Mouse (Mus musculus) neural tube, embryonic 12.5 days (tissue): ENCODE results near the gene Olfr1425. TPM values are rescaled to one million over a fixed set of nuclear protein-coding genes. Genes with fewer than 3 reads are reported as not detected.
"Not testable (repeated sequence)": the region's sequence is repeated elsewhere in the genome, so short reads cannot be mapped to it uniquely, and the experiment has no call there.

Experiments
- ATAC-seq: fragments of 200-750 bp; cut with Nextera tagmentation; 2 replicates; pipeline ENCODE4 v1.8.0; 2017; ENCODE audit warnings: low read depth, mild to moderate bottlenecking, moderate TSS enrichment, moderate library complexity; ENCODE audit not compliant: low FRiP score
- H3K27ac ChIP-seq: fragments of 300-500 bp; sonication (generic); 2 replicates; pipeline ENCODE4 v1.5.1; 2016
- H3K27me3 ChIP-seq: fragments of 300-500 bp; sonication (generic); replicated peaks from 2 replicates; pipeline ENCODE4 v1.6.1; 2016; ENCODE audit warnings: mild to moderate bottlenecking
- H3K36me3 ChIP-seq: fragments of 300-500 bp; sonication (generic); 2 replicates; pipeline ENCODE4 v1.6.1; 2016; ENCODE audit warnings: mild to moderate bottlenecking
- H3K4me1 ChIP-seq: fragments of 300-500 bp; sonication (generic); 2 replicates; pipeline ENCODE4 v1.6.1; 2016
- H3K4me2 ChIP-seq: fragments of 300-500 bp; sonication (generic); replicated peaks from 2 replicates; pipeline ENCODE4 v1.6.1; 2016; ENCODE audit warnings: mild to moderate bottlenecking
- H3K4me3 ChIP-seq: fragments of 300-500 bp; sonication (generic); 2 replicates; pipeline ENCODE4 v1.5.1; 2016
- H3K9ac ChIP-seq: fragments of 300-500 bp; sonication (generic); 2 replicates; pipeline ENCODE4 v1.6.1; 2016; ENCODE audit warnings: mild to moderate bottlenecking
- H3K9me3 ChIP-seq: fragments of 300-500 bp; sonication (generic); 2 replicates; pipeline ENCODE4 v1.6.1; 2016; ENCODE audit warnings: mild to moderate bottlenecking
- WGBS: fragments of 180-500 bp; shearing (Covaris S2); methylation state at CpG from one replicate; pipeline ENCODE4 v1.1.7; 2016; 5-methylcytosine and 5-hydroxymethylcytosine counted together
- polyA plus RNA-seq: library from polyadenylated mRNA; unstranded; fragments of >200 nt; fragmentation: Nextera tagmentation; extraction: Ambion mirVana; gene quantifications from 2 replicates; pipeline ENCODE4 v1.2.1, GENCODE M21; 2016

The Olfr1425 gene
- polyA plus RNA-seq: not detected in 2 replicates

- H3K36me3 ChIP-seq, ATAC-seq, H3K4me3 ChIP-seq, H3K27me3 ChIP-seq, H3K4me2 ChIP-seq, H3K9me3 ChIP-seq, H3K27ac ChIP-seq, H3K4me1 ChIP-seq, H3K9ac ChIP-seq: not testable (repeated sequence)
- WGBS: 86% methylated on average over 4 of the region's 4 CpGs
Measured at GRCm38 (mm10) chr19:12077631-12078030, at the start of gene Olfr1425. TSS of gene Olfr1425 (minus strand) at chr19:12077731.

DNA sequence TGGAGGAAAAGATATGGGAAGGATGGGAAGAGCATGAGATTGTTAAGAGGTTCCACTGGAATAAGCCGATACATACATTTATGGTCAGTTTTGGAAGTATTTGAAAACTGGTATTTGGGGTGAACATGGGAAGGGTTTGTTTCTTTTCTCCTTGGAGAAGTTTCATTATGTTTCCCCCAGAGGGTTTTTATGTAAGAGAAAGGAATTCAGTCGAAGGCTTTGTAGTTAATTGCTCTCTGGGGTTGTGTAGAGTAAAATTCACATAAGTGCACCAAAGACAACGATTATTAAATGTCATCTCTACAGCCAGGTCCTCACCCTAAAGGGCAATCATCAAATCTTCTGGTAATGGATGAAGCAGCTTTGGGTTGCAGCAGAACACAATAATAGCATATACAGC, 45.6 kb upstream of the Olfr1425 start, which contains the start of gene Olfr76:
Gene Olfr76 (minus strand): TSS at position 101 of the 400 bp plus-strand sequence.
- Histone ChIP-seq H3K36me3 (no peaks in the 10 kb centered on the region), H3K4me2 (no peak within 1 kb of the TSS), H3K4me1 (no peaks in the 10 kb centered on the region), H3K9me3 (no peaks in the 10 kb centered on the region), H3K27ac (no peak within 1 kb of the TSS), H3K4me3 (no peak within 1 kb of the TSS), H3K27me3 (no peaks in the 10 kb centered on the region), H3K9ac (no peak within 1 kb of the TSS)
- 75% methylated on average over 3 of the region's 3 CpGs for WGBS
- no peak for ATAC-seq

GRCm38 (mm10) chr19:12116464-12116863, 38.9 kb upstream of the Olfr1425 start:
- 92% methylated on average over 3 of the region's 3 CpGs for WGBS
- Histone ChIP-seq H3K9me3 (no peaks in the 10 kb centered on the region), H3K4me2 (no peak overlapping the region), H3K9ac (no peak overlapping the region), H3K27ac (no peak overlapping the region), H3K4me3 (no peak overlapping the region), H3K27me3 (no peaks in the 10 kb centered on the region), H3K4me1 (no peaks in the 10 kb centered on the region), H3K36me3 (no peaks in the 10 kb centered on the region)
- no peak for ATAC-seq

DNA sequence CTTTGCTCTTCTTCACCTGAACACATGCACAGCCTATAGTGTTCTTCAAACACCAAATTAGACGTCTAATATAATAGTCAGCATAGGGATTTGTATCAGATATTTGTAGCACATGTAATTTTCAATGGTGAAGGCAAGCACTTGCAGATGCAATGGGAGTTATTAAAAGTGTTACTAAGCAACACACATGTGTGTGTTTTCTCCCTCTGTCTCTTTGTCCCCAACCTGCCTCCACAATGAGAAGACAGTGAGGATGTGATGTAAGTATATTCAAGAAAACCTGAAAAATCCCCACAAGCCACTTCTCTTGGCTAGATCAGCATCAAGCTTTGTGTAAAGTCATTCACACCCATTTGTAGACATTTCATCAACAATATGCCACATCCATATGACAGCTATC, 38.3 kb upstream of the Olfr1425 start, which contains the start of gene Olfr1428:
Gene Olfr1428 (minus strand): TSS at position 101 of the 400 bp plus-strand sequence.
- Histone ChIP-seq H3K4me2 (no peak within 1 kb of the TSS), H3K9me3 (no peaks in the 10 kb centered on the region), H3K27ac (no peak within 1 kb of the TSS), H3K9ac (no peak within 1 kb of the TSS), H3K4me1 (no peaks in the 10 kb centered on the region), H3K4me3 (no peak within 1 kb of the TSS), H3K36me3 (no peaks in the 10 kb centered on the region), H3K27me3 (no peaks in the 10 kb centered on the region)
- WGBS: 90% methylated on average over 1 of the region's 1 CpGs
- ATAC-seq: no peak

DNA sequence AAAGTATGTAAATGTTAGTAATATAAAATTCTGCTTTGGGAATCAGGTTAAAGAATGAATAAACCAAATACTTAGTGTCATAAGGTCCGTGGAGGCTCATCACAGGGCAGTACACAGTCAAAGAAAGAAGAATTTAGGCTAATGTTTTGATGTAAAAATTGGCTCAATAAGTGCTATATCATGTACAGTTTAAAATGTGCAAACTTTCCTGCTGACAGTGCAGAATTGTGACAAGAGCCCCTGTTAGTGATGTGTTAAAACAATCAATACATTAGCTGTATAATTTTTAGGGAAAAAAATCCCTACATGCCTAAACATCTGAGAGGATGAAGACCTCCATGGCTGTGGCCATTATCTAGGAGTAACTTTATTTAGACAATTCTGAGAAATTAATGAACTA, 36.3 kb upstream of the Olfr1425 start:
- Histone ChIP-seq H3K4me1 (no peaks in the 10 kb centered on the region), H3K4me2 (no peak overlapping the region), H3K27me3 (no peaks in the 10 kb centered on the region), H3K36me3 (no peaks in the 10 kb centered on the region), H3K9ac (no peak overlapping the region), H3K9me3 (no peaks in the 10 kb centered on the region), H3K4me3 (no peak overlapping the region), H3K27ac (no peak overlapping the region)
- WGBS: 77% methylated on average over 1 of the region's 1 CpGs
- ATAC-seq: no peak

DNA sequence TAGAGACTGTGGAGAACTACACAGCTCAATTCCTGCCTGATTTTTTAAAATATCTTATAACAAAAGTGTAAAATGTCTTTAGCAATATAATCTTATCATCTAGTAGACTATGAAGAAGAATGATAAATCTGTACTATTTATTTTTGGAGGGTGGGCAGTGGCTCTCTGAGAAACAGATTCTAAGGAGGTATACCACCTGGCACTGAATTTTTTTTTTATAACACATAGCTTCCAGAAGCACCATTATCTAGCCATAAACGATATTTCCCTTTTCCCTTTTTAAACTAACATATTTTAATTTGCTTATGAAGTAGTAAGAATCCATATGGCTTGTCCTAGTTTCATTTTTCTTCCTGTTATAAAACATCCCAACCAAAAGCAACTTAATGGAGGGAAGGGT, 27.0 kb upstream of the Olfr1425 start:
- ATAC-seq: no peak
- Histone ChIP-seq H3K4me2 (no peak overlapping the region), H3K27me3 (no peaks in the 10 kb centered on the region), H3K9me3 (no peaks in the 10 kb centered on the region), H3K27ac (no peak overlapping the region), H3K36me3 (no peaks in the 10 kb centered on the region), H3K9ac (no peak overlapping the region), H3K4me3 (no peak overlapping the region), H3K4me1 (no peaks in the 10 kb centered on the region)
- WGBS: 55% methylated on average over 1 of the region's 1 CpGs

GRCm38 (mm10) chr19:12103234-12103633, 25.7 kb upstream of the Olfr1425 start, which contains the start of gene Olfr1427:
TSS of gene Olfr1427 (minus strand) at chr19:12103334.
- Histone ChIP-seq H3K27ac (no peak within 1 kb of the TSS), H3K9me3 (no peaks in the 10 kb centered on the region), H3K4me3 (no peak within 1 kb of the TSS)

DNA sequence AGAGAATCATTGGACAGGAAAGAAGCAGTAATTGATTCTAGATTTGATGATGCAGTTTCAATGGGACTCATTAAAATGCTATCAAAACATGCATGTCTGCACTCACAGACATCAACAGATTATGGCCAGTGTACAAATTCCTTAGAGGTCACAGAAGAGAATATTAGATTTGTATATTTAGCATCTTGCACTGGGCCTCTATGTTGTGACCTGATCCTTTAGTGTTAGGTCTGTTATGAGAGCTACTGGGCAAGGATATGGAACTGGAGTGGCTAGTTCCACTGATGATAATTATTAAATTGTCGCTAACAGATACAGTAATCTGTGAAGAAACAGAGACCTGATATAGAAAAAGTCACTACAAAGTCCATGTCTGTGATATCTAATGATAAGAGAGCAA, 14.4 kb upstream of the Olfr1425 start, which contains the start of gene Olfr1426:
Gene Olfr1426 (minus strand): TSS at position 101 of the 400 bp plus-strand sequence.
- no peak for ATAC-seq
- WGBS: 84% methylated on average over 1 of the region's 1 CpGs

More at GRCm38 (mm10) chr19:12103234-12103633, 25.7 kb upstream of the Olfr1425 start, which contains the start of gene Olfr1427:
- no peak within 1 kb of the TSS for H3K9ac ChIP-seq
- no peak within 1 kb of the TSS for H3K4me2 ChIP-seq
- ATAC-seq: no peak
- H3K36me3 ChIP-seq: no peaks in the 10 kb centered on the region
- no peaks in the 10 kb centered on the region for H3K4me1 ChIP-seq
- no peaks in the 10 kb centered on the region for H3K27me3 ChIP-seq
- WGBS: 94% methylated on average over 2 of the region's 2 CpGs

DNA sequence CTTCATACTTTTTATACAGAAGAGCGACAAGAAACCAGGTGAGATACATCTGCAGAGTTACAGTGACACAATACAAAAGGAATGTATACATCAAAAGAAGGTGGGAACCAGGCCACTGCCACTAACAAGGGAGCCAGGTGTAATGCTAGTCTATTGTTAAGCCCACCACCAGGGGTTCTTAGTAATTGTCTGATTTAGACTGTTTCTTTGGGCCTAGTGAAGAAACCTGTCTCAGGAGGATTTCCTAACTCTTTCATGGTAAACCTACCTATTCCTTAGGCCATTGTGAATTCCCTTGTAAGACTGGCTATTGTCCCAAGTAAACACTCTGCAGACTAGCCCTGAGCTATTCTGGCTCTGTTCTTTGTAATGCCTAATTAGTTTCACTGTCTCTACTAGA, 8.0 kb downstream of the Olfr1425 start:
- not testable (repeated sequence) for H3K4me2 ChIP-seq, H3K4me3 ChIP-seq, H3K27ac ChIP-seq, H3K27me3 ChIP-seq, H3K9me3 ChIP-seq, H3K36me3 ChIP-seq, H3K4me1 ChIP-seq, ATAC-seq, H3K9ac ChIP-seq
- WGBS: 88% methylated on average over 1 of the region's 1 CpGs

More for the DNA sequence above, 14.4 kb upstream of the Olfr1425 start, which contains the start of gene Olfr1426:
- Histone ChIP-seq H3K27me3 (no peaks in the 10 kb centered on the region), H3K9me3 (no peaks in the 10 kb centered on the region), H3K4me2 (no peak within 1 kb of the TSS), H3K27ac (no peak within 1 kb of the TSS), H3K36me3 (no peaks in the 10 kb centered on the region), H3K4me3 (no peak within 1 kb of the TSS), H3K9ac (no peak within 1 kb of the TSS), H3K4me1 (no peaks in the 10 kb centered on the region)

DNA sequence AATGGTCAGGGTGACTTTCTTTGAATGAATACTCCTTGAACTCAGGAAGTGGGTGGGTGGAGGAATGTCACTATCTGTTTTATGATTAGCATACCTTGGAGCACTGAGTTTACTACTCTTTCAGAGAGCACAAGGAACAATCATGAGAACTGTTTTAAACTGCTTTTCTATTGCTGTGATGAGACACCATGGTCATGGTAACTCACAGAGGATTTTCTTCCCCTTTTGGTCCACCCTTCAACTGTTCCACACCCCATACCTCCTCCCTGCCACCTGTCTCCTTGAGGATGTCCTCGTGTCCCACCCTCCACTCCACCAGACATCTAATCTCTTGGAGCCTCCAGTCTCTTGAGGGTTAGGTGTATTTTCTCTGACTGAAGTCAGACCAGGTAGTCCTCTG, 9.7 kb downstream of the Olfr1425 start:
- not testable (repeated sequence) for ATAC-seq, H3K4me2 ChIP-seq, H3K27ac ChIP-seq, H3K27me3 ChIP-seq, H3K9me3 ChIP-seq, H3K36me3 ChIP-seq, H3K4me1 ChIP-seq, H3K4me3 ChIP-seq, H3K9ac ChIP-seq
- 78% methylated on average over 1 of the region's 1 CpGs for WGBS

DNA sequence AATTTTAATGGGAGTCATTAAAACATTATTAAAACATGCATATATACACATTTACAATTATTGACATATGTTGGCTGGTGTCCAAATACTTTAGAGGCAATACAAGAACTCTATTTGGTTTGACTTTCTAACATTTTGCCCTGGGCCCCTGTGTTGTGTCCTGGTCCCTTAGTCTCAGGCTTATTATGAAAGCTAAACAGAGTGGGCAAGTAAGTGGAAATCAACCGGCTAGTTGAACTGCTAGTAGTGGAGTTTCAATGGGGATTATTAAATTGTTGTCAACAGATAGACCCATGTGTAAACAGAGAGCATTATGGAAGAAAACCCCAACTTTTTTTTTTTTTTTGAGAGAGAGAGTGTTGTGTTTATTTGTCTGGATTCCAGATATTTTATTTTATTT, 14.9 kb downstream of the Olfr1425 start, which contains the start of gene Olfr1424:
Gene Olfr1424 (minus strand): TSS at position 101 of the 400 bp plus-strand sequence.
- H3K4me1 ChIP-seq, ATAC-seq, H3K36me3 ChIP-seq, H3K4me2 ChIP-seq, H3K4me3 ChIP-seq, H3K27me3 ChIP-seq, H3K9me3 ChIP-seq, H3K27ac ChIP-seq, H3K9ac ChIP-seq: not testable (repeated sequence)
- WGBS: 87% methylated on average over 1 of the region's 1 CpGs

- H3K4me2 ChIP-seq: no peak overlapping the region
- WGBS: 91% methylated on average over 5 of the region's 5 CpGs
- no peak overlapping the region for H3K9ac ChIP-seq
- ATAC-seq: no peak
- H3K4me3 ChIP-seq: no peak overlapping the region
- no peaks in the 10 kb centered on the region for H3K4me1 ChIP-seq
- no peak overlapping the region for H3K27ac ChIP-seq
- no peaks in the 10 kb centered on the region for H3K27me3 ChIP-seq
- H3K9me3 ChIP-seq: no peaks in the 10 kb centered on the region
- no peaks in the 10 kb centered on the region for H3K36me3 ChIP-seq
Measured at GRCm38 (mm10) chr19:12043163-12043562, 34.4 kb downstream of the Olfr1425 start.

DNA sequence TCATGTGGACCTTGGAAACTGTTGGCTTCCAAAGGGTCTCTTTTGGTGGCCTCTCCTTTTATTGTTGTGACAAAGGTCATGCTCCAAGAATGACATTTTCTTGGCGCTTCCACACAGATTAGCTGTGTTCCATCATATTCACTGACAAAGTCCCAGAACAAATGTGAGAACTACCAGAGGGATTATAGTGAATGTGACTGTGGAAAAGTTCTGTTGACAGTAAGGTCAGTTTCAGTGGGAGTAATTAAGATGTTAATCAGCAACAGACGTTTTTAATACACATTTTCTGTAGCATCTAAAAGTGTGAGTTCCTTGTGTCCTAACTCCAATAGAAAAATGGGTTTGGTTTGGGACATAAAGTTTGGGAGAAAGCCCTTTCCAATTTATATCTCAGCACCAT, 36.3 kb downstream of the Olfr1425 start, which contains the start of gene Olfr1423:
Gene Olfr1423 (minus strand): TSS at position 101 of the 400 bp plus-strand sequence.
- WGBS: 73% methylated on average over 2 of the region's 2 CpGs

More for the DNA sequence above, 36.3 kb downstream of the Olfr1425 start, which contains the start of gene Olfr1423:
- H3K4me2 ChIP-seq: no peak within 1 kb of the TSS
- no peaks in the 10 kb centered on the region for H3K4me1 ChIP-seq
- no peak within 1 kb of the TSS for H3K9ac ChIP-seq
- no peak for ATAC-seq
- no peak within 1 kb of the TSS for H3K27ac ChIP-seq
- H3K9me3 ChIP-seq: no peaks in the 10 kb centered on the region
- no peaks in the 10 kb centered on the region for H3K27me3 ChIP-seq
- H3K36me3 ChIP-seq: no peaks in the 10 kb centered on the region
- H3K4me3 ChIP-seq: no peak within 1 kb of the TSS
